In genomic region chr10:69670959-69671358, GRCm38 (mm10) we compare ENCODE assay signal across 28 mouse cellular contexts.
DNase-seq lines count a peak whose midpoint lies in the region; ATAC-seq and TF ChIP-seq lines count a peak whose summit lies in the region.
"Had no signal": no experiment of that assay in that cellular context is flagged by ENCODE, and none has a peak within 500 bp of the region (broad histone marks: within the 10 kb centered on the region; RNA-seq: fewer than 3 reads in every experiment).

No protein-coding gene starts in this region.

- H3K4me2 ChIP-seq in lung, embryonic 14.5 days = no peak overlapping the region
- H3K4me2 ChIP-seq in kidney, postnatal 0 days (ENCODE audit: low read length) = no peak overlapping the region
- H3K4me2 ChIP-seq: forebrain, embryonic 15.5 days; heart, embryonic 15.5 days; hindbrain, embryonic 15.5 days; limb, embryonic 15.5 days; liver, embryonic 15.5 days; midbrain, embryonic 15.5 days; neural tube, embryonic 13.5 days had no signal

- ATAC-seq in lung, embryonic 14.5 days (ENCODE audit: insufficient read depth) = peak; percentile 47; the same call in 1 of the 2 replicates
- peak; percentile 77; the same call in 1 of the 2 replicates for ATAC-seq in kidney, postnatal 0 days (replicated peaks; ENCODE audit: low FRiP score, low read depth)
- ATAC-seq: forebrain, embryonic 15.5 days; midbrain, embryonic 15.5 days had no signal

- no peak overlapping the region for H3K9ac ChIP-seq in lung, embryonic 14.5 days
- no peak overlapping the region for H3K9ac ChIP-seq in kidney, postnatal 0 days (ENCODE audit: low read depth, low read length)
- H3K9ac ChIP-seq: forebrain, embryonic 15.5 days; heart, embryonic 15.5 days; hindbrain, embryonic 15.5 days; limb, embryonic 15.5 days; liver, embryonic 15.5 days; midbrain, embryonic 15.5 days; neural tube, embryonic 13.5 days had no signal

- H3K9me3 ChIP-seq in lung, embryonic 14.5 days (ENCODE audit: low read depth, low read length) = no peaks in the 10 kb centered on the region
- H3K9me3 ChIP-seq in kidney, postnatal 0 days (replicated peaks; ENCODE audit: low read length) = no peaks in the 10 kb centered on the region
- H3K9me3 ChIP-seq: embryonic facial prominence, embryonic 10.5 days; forebrain, embryonic 15.5 days; heart, embryonic 15.5 days; hindbrain, embryonic 15.5 days; limb, embryonic 15.5 days; liver, embryonic 15.5 days; midbrain, embryonic 15.5 days; neural tube, embryonic 13.5 days had no signal

- no peaks in the 10 kb centered on the region for H3K4me1 ChIP-seq in lung, embryonic 14.5 days (ENCODE audit: insufficient read depth)
- no peaks in the 10 kb centered on the region for H3K4me1 ChIP-seq in kidney, postnatal 0 days (replicated peaks; ENCODE audit: insufficient read depth, low read length)
- H3K4me1 ChIP-seq: forebrain, embryonic 15.5 days; hindbrain, embryonic 15.5 days; limb, embryonic 15.5 days; liver, embryonic 15.5 days; midbrain, embryonic 15.5 days had no signal

- H3K36me3 ChIP-seq in lung, embryonic 14.5 days (ENCODE audit: insufficient read depth) = no peaks in the 10 kb centered on the region
- H3K36me3 ChIP-seq in kidney, postnatal 0 days (ENCODE audit: insufficient read depth, low read length) = no peaks in the 10 kb centered on the region
- H3K36me3 ChIP-seq: embryonic facial prominence, embryonic 10.5 days; forebrain, embryonic 15.5 days; heart, embryonic 15.5 days; hindbrain, embryonic 15.5 days; limb, embryonic 15.5 days; liver, embryonic 15.5 days; midbrain, embryonic 15.5 days; neural tube, embryonic 13.5 days had no signal

- no peaks in the 10 kb centered on the region for H3K27me3 ChIP-seq in lung, embryonic 14.5 days (ENCODE audit: insufficient read depth, low read length)
- no peaks in the 10 kb centered on the region for H3K27me3 ChIP-seq in kidney, postnatal 0 days (ENCODE audit: insufficient read depth, low read length)
- H3K27me3 ChIP-seq: forebrain, embryonic 15.5 days; heart, embryonic 15.5 days; hindbrain, embryonic 15.5 days; limb, embryonic 15.5 days; liver, embryonic 15.5 days; midbrain, embryonic 15.5 days; neural tube, embryonic 13.5 days had no signal

- peak; percentile 42 for DNase-seq in kidney, adult 11 months
- DNase-seq in kidney, postnatal 25 days = no peak
- DNase-seq in lung, embryonic 14.5 days = peak; percentile 23
- no peak for DNase-seq in lung, postnatal 14 days
- DNase-seq in ES-CJ7 (ENCODE audit: low read depth, low spot score) = peak; percentile 15
- peak; percentile 56 for DNase-seq in kidney, postnatal 0 days (ENCODE audit: low spot score)
- no peak for DNase-seq in urinary bladder, postnatal 36 days (ENCODE audit: low spot score in 2 of 2)
- no peak for DNase-seq in thymus, postnatal 0 days (ENCODE audit: low spot score)
- DNase-seq: adrenal gland, postnatal 36 days; B cell, adult 2 months; cerebellum, adult 9-10 months; gastrocnemius, postnatal 14 days; heart, adult 18-20 months; left cerebral cortex, postnatal 4 days; lung, postnatal 36 days; retina, postnatal 1 day; right cerebral cortex, postnatal 25 days; spleen, adult 18-20 months; thymus, postnatal 25 days had no signal

- no peak for TF ChIP-seq CTCF in lung, embryonic 14.5 days (IDR thresholded peaks at IDR 0.05; ENCODE audit: low read depth)
- no peak for TF ChIP-seq CTCF in kidney, postnatal 0 days (IDR thresholded peaks at IDR 0.05; ENCODE audit: low read depth)

- H3K4me3 ChIP-seq in lung, embryonic 14.5 days (ENCODE audit: low read depth, low read length) = no peak overlapping the region
- H3K4me3 ChIP-seq in kidney, postnatal 0 days (replicated peaks; ENCODE audit: low read depth, low read length) = no peak overlapping the region
- H3K4me3 ChIP-seq: embryonic facial prominence, embryonic 10.5 days; forebrain, embryonic 15.5 days; heart, embryonic 15.5 days; hindbrain, embryonic 15.5 days; limb, embryonic 15.5 days; liver, embryonic 15.5 days; midbrain, embryonic 15.5 days; myocyte; neural tube, embryonic 13.5 days had no signal

- no peak overlapping the region for H3K27ac ChIP-seq in lung, embryonic 14.5 days (ENCODE audit: low read depth)
- no peak overlapping the region for H3K27ac ChIP-seq in kidney, postnatal 0 days
- H3K27ac ChIP-seq: embryonic facial prominence, embryonic 10.5 days; forebrain, embryonic 15.5 days; heart, embryonic 15.5 days; hindbrain, embryonic 15.5 days; limb, embryonic 15.5 days; liver, embryonic 15.5 days; midbrain, embryonic 15.5 days; neural tube, embryonic 13.5 days had no signal

- WGBS in lung, embryonic 14.5 days = 26% methylated on average over 2 of the region's 2 CpGs
- 58% methylated on average over 2 of the region's 2 CpGs for WGBS in kidney, postnatal 0 days

Comparison
In these comparisons a context has a peak if more than half of its experiments do, and no peak if none do; other contexts are left out.
1. DNase-seq: peak in kidney, adult 11 months (single experiment), lung, embryonic 14.5 days (single experiment), ES-CJ7 (single experiment) and kidney, postnatal 0 days (single experiment); none in kidney, postnatal 25 days (0 of 2), lung, postnatal 14 days (single experiment), urinary bladder, postnatal 36 days (0 of 2) and thymus, postnatal 0 days (single experiment).